Mouse (Mus musculus): ENCODE results near the gene Tcf23. TPM values are rescaled to one million over a fixed set of nuclear protein-coding genes. Genes with fewer than 3 reads are reported as not detected.
A peak's percentile ranks its signal among the peaks of the same experiment; 100 is the strongest.

Gene Tcf23
- total and polyA plus RNA-seq, 3 experiments, result not detected

GRCm38 (mm10) chr5:31012737-31013136, 44.3 kb downstream of the Tcf23 start:
- in situ Hi-C loops (cut with MboI; ENCODE audit: low pct_ligation_motif_present, low pct_unique_long_range_greater_than_20kb, low sequenced_read_pairs), result no loop called here
- no peaks in the 10 kb centered on the region for H3K36me3 ChIP-seq (replicated peaks in 1 of 2; ENCODE audit: control insufficient read depth in 1 of 2, insufficient read depth in 1 of 2, low read length in 1 of 2)

DNA sequence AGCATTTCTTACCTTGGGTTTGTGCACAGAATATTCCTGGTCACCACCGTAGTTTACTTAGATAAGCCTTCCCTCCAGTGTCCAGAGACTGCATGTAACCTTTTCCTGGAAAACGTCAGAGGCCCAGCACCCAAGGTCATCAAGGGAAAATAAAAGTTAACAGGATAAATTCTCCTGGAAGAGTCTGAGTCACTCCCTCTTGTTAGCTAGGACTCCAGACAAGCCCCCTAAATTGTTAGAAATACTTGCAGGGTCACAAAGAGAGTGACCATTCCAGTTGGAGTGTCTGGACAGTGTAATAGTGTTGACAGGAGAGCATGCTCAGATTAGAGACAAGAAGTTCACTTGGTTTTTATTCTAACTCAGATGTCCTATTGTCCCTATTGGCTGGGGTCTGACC, 47.5 kb downstream of the Tcf23 start:
- in situ Hi-C loops (cut with MboI; ENCODE audit: low pct_ligation_motif_present, low pct_unique_long_range_greater_than_20kb, low sequenced_read_pairs), result no loop called here
- H3K4me2 ChIP-seq (ENCODE audit: insufficient read depth, low read depth, poor library complexity, severe bottlenecking), result no peak overlapping the region
- no peaks in the 10 kb centered on the region for H3K79me2 ChIP-seq (replicated peaks; ENCODE audit: control insufficient read depth, extremely low read depth, insufficient read depth, poor library complexity, severe bottlenecking)
- no peak for DNase-seq (ENCODE audit: extremely low read depth)
- dilution Hi-C loops (cut with MboI; ENCODE audit: extremely low pct_ligation_motif_present, extremely low pct_unique_long_range_greater_than_20kb, low sequenced_read_pairs), result no loop called here
- H3K9me3 ChIP-seq (replicated peaks; ENCODE audit: low read length), result no peaks in the 10 kb centered on the region
- H3K27me3 ChIP-seq (replicated peaks), result no peaks in the 10 kb centered on the region
- peaks cover 4 to 14% of the 10 kb centered on the region in 2 experiments; a peak in 3 of 4 replicates for H3K4me1 ChIP-seq (ENCODE audit: control insufficient read depth in 1 of 2, insufficient read depth in 2 of 2)
- H3K4me3 ChIP-seq (replicated peaks in 1 of 3; ENCODE audit: low read depth in 2 of 3, low read length in 2 of 3, poor library complexity in 1 of 3), result no peak overlapping the region
- no peak overlapping the region for H3K9ac ChIP-seq (ENCODE audit: insufficient read depth, low read depth)
- H3K27ac ChIP-seq (ENCODE audit: insufficient read depth, low read depth), result no peak overlapping the region
- no peaks in the 10 kb centered on the region for H3K36me3 ChIP-seq (replicated peaks in 1 of 2; ENCODE audit: control insufficient read depth in 1 of 2, insufficient read depth in 1 of 2, low read length in 1 of 2)
- TF ChIP-seq E2F4 (IDR thresholded peaks at IDR 0.05; ENCODE audit: insufficient replicate concordance, low read depth, low read length) (no peak), GABPA (IDR thresholded peaks at IDR 0.05; ENCODE audit: insufficient replicate concordance, low read depth, low read length) (no peak), PAX5 (IDR thresholded peaks at IDR 0.05; ENCODE audit: low read length) (no peak), CHD1 (IDR thresholded peaks at IDR 0.05; ENCODE audit: low read depth, low read length) (no peak), IRF4 (IDR thresholded peaks at IDR 0.05; ENCODE audit: low read depth, low read length) (no peak), ZMIZ1 (IDR thresholded peaks at IDR 0.05; ENCODE audit: low read depth, low read length) (no peak)

More at GRCm38 (mm10) chr5:31012737-31013136, 44.3 kb downstream of the Tcf23 start:
- Histone ChIP-seq H3K9ac (ENCODE audit: insufficient read depth, low read depth) (no peak overlapping the region), H3K4me2 (ENCODE audit: insufficient read depth, low read depth, poor library complexity, severe bottlenecking) (no peak overlapping the region), H3K4me1 (ENCODE audit: control insufficient read depth in 1 of 2, insufficient read depth in 2 of 2) (peaks cover 4 to 19% of the 10 kb centered on the region in 2 experiments; a peak in 3 of 4 replicates), H3K4me3 (replicated peaks in 1 of 3; ENCODE audit: low read depth in 2 of 3, low read length in 2 of 3, poor library complexity in 1 of 3) (no peak overlapping the region), H3K27me3 (replicated peaks) (no peaks in the 10 kb centered on the region), H3K79me2 (replicated peaks; ENCODE audit: control insufficient read depth, extremely low read depth, insufficient read depth, poor library complexity, severe bottlenecking) (no peaks in the 10 kb centered on the region), H3K27ac (ENCODE audit: insufficient read depth, low read depth) (no peak overlapping the region), H3K9me3 (replicated peaks; ENCODE audit: low read length) (no peaks in the 10 kb centered on the region)
- DNase-seq (ENCODE audit: extremely low read depth), result peak; percentile 51
- dilution Hi-C loops (cut with MboI; ENCODE audit: extremely low pct_ligation_motif_present, extremely low pct_unique_long_range_greater_than_20kb, low sequenced_read_pairs), result no loop called here
- TF ChIP-seq JUND (conservative IDR thresholded peaks at IDR 0.05; ENCODE audit: low read depth, low read length) (peak; percentile 52; the same call in 1 of the 2 replicates), KAT2A (IDR thresholded peaks at IDR 0.05; ENCODE audit: insufficient replicate concordance, low read length) (0 out of 2 replicates have a peak, but pooled peaks have one; percentile 18), MYC (IDR thresholded peaks at IDR 0.05; ENCODE audit: low read depth, low read length) (0 out of 2 replicates have a peak, but pooled peaks have one; percentile 44), ELF1 (IDR thresholded peaks at IDR 0.05; ENCODE audit: low read depth, low read length) (0 out of 2 replicates have a peak, but pooled peaks have one; percentile 25), ZC3H11A (IDR thresholded peaks at IDR 0.05; ENCODE audit: low read depth, low read length) (no peak), EP300 (IDR thresholded peaks at IDR 0.05; ENCODE audit: low read length) (peak; percentile 38; the same call in 1 of the 2 replicates), SIN3A (IDR thresholded peaks at IDR 0.05; ENCODE audit: low read length) (no peak), TBP (conservative IDR thresholded peaks at IDR 0.05; ENCODE audit: low read depth, low read length) (0 out of 2 replicates have a peak, but pooled peaks have one; percentile 15), MAX (IDR thresholded peaks at IDR 0.05; ENCODE audit: low read length) (0 out of 2 replicates have a peak, but pooled peaks have one; percentile 28), RCOR1 (conservative IDR thresholded peaks at IDR 0.05; ENCODE audit: low read depth, low read length) (no peak), CHD2 (IDR thresholded peaks at IDR 0.05; ENCODE audit: low read length) (peak; percentile 66; the same call in 1 of the 2 replicates), MXI1 (IDR thresholded peaks at IDR 0.05; ENCODE audit: low read depth, low read length) (no peak), JUN (IDR thresholded peaks at IDR 0.05; ENCODE audit: insufficient read depth, low read depth, low read length) (0 out of 2 replicates have a peak, but pooled peaks have one; percentile 12), IRF4 (IDR thresholded peaks at IDR 0.05; ENCODE audit: low read depth, low read length) (peak; percentile 77)
